Mouse (Mus musculus) frontal cortex, adult (tissue): ENCODE results near the gene Galnt18.

Experiments used
- ATAC-seq: cut with Nextera tagmentation; 2 replicates; pipeline ENCODE4 v1.9.2; 2017; ENCODE audit warnings: mild to moderate bottlenecking, moderate library complexity, mixed read lengths; ENCODE audit not compliant: low TSS enrichment

Galnt18 gene

DNA sequence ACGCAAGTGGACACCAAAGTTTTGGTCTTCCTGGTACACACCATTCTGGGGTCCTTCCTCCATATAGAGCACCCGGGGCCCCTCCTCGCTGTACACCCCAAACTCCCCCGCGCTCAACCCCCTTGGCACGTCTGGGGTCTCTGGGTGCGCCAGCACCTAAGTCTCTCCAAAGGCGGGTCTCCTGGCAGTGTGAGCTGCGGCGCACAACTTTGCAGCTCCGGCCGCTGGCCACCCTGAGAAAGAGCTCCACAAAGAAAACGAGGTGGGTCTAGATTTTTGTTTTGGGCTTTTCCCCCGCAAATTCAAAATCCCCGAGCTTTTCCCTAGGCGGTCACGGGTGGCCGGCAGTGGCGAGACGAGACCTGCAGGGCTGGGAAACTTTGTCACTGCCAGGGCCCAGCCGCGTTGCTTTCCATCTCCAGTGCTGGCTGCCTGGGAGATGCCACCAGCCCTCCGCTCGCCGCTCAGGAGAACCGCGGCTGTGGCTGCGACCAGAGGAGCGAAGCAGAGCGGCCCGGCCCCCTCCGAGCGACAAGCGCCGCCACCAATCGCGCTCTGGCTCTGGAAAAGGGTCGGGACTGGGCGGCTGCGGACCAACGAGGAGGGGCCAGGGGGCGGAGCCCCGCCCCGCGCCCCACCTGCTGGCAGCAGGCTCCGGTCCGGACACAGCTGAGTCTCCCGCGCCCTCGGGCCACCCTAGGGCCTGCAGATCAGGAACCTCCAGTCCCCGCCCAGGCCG, at the start of gene Galnt18:
Gene Galnt18 (minus strand): TSS at position 474 of the 739 bp plus-strand sequence.
- peak; percentile 92 for ATAC-seq

- no peak for ATAC-seq
Observed at GRCm38 (mm10) chr7:111827337-111827736, 47.6 kb upstream of the Galnt18 start.

GRCm38 (mm10) chr7:111813093-111813492, 33.3 kb upstream of the Galnt18 start:
- peak; percentile 67 for ATAC-seq

DNA sequence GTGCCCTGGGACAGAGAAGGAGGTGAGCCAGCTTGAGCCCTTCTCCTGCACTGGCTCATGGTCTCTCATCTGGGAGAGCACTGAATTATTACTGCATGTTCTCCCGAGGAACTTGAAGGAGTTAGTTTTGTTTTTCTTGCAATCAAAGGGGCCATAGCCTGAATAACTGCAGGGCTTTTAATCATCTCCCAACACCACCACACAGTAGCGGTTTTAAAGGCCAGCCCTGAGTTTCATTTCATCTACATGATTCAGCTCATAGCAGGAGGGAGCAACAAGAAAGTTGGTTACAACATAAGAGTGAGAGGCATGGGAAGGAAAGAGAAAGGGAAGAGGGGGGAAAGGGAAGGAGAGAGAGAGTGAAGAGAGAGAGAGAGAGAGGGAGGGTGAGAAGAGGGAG, 31.3 kb upstream of the Galnt18 start:
- ATAC-seq, result no peak

GRCm38 (mm10) chr7:111809796-111810195, 30.0 kb upstream of the Galnt18 start:
- no peak for ATAC-seq

DNA sequence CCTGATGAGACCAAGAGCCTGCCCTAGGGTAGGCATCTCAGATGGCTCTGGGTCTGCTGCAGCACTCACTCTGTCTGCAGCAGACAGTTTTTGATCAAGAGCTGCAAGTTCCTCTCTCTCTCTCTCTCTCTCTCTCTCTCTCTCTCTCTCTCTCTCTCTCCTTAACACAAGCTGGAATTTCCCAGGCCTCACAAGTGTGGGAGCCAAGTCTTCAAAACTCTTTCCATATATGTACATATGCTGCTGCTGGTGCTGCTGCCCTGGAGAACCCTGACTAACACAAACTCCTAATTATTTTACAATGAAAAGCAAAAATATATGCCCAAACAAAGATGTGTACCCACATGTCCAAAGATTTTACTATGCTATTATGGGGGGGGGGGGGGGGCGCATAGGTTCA, 26.3 kb upstream of the Galnt18 start:
- no peak for ATAC-seq

- ATAC-seq, result no peak
Observed at GRCm38 (mm10) chr7:111804646-111805045, 24.9 kb upstream of the Galnt18 start.

- no peak for ATAC-seq
Observed at GRCm38 (mm10) chr7:111800785-111801184, 21.0 kb upstream of the Galnt18 start.

DNA sequence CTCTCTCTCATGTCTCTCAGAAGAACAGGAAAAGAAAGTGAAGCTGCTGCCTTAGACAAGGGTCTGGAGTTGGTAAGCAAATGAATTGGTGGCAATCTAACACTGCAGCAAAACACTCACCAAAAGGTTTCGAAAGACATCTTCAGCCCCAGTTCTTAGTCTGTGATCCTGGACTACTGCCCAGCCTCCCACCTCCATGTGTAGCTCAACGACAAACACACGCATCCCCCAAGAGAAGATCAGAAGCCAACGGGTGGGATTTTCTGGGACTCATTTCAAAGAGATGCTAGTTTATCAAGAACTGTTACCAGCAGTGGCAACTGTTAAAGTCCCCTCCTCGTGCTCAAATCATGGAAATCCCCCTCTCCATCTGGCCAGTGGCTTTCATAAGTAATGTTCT, 20.3 kb upstream of the Galnt18 start:
- ATAC-seq, result no peak; the same call in 1 of the 2 replicates

DNA sequence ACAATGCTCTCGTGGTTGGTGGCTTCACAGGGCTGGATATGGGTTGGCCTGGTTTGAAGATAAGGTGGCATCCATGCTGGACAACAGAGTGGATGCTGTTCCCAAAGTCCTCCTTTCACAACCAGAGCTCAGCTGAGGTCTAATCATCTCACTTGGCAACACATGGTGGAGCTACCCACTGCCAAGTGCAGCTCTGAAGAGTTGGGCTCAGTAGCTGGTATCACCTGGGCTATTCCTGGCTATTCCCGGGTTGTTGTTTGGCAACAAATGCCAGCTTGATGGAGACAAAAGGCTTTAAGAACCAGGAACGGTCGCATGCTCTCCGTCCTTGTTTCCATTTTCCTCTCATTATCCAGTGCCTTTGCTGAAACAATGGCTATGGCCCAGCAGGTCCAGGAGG, 19.2 kb upstream of the Galnt18 start:
- ATAC-seq, result no peak

DNA sequence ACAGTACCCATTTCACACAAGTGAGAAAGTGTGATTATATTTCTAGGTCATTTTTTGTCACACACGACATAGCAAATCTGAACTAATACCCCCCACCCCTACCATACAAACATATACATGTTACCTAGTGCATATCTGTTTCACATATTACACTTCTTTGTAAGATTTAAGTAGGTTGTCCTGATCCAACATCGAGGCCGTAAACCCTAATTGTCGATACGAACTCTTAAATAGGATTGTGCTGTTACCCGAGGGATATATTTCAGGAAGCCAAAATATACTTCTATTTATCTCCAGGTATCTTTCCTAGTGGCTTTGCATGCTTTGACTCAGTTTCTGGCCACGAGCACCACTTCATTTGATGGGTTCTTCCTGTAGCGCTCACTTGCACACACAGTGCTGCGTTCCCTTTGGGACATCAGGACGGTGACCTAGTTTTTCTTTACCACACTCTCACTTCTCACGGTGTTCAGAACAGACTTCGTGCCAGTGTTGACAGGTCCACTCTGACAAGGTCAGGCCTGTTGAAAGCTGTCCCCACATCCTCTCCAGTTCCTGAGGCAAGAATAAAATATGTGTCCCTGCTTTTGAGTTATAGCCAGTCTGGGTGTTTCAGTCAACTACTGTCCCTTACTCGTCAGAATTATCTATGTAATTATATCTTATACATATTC, 17.7 kb upstream of the Galnt18 start:
- peak; percentile 52; the same call in 1 of the 2 replicates for ATAC-seq

GRCm38 (mm10) chr7:111795059-111795458, 15.3 kb upstream of the Galnt18 start:
- ATAC-seq, result no peak

- no peak for ATAC-seq
Observed at GRCm38 (mm10) chr7:111792154-111792553, 12.4 kb upstream of the Galnt18 start.

DNA sequence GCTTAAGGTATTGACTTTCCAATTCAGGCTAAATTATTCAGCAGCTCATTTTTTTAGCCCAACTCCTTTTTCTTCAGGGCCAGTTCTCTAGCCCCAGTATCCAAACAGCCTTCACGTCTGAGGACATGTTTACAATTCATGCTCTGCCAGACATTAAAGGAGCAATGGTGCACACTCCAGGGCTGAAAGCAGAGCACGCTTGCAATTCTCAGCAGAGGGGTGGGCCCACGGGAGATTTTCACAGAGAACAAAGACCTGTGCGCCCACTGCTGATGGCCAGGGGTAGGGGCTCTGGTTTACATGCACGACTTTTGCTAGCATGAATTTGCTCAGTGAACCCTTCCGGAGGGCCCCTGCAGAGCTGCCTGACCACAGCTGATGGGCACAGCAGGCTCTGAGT, 11.6 kb upstream of the Galnt18 start:
- ATAC-seq, result no peak

DNA sequence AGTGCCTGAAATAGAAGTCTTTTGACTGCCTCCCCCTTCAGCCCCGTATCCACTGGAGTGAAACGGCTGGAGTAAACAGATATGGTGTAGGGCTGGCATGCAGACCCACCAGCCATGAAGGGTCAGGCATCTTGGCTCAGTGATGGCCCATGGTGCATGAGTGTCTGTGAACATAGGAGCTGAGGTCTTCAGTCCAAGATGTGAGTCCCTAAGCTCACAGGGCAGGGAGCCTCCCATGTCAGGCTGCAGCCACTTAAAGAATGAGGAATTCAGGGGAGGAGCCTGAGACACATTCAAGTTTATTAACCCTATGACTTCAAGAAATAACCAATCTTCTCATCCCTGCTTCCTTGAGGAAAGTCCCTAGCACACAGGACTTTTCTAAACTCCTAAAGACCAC, 8.1 kb upstream of the Galnt18 start:
- no peak for ATAC-seq

GRCm38 (mm10) chr7:111785478-111785877, 5.7 kb upstream of the Galnt18 start:
- ATAC-seq, result peak; percentile 89

GRCm38 (mm10) chr7:111782126-111782525, 2.3 kb upstream of the Galnt18 start:
- ATAC-seq, result no peak

DNA sequence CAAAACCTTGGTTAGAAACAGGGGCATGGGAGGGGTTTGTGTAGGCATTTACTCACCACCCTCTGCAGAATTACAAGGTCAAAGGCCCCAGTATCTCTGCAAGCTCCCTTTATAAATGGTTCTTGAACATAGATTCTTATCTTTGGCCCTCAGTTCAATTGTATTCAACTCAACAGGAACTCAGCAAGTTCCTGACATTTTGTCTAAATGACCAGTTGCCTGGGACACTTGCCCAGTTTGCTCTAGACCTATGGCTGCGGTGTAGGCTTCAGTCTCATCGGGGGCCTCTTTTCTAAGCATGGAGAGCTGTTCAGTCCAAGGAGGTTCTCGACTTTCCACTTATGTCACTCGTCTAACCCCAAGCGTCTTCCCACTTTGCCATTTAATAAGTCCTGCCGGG, 1.5 kb upstream of the Galnt18 start:
- ATAC-seq, result no peak

GRCm38 (mm10) chr7:111778789-111779503, 831 bp downstream of the Galnt18 start:
- ATAC-seq, result 0 out of 2 replicates have a peak, but pooled peaks have one; percentile 0

DNA sequence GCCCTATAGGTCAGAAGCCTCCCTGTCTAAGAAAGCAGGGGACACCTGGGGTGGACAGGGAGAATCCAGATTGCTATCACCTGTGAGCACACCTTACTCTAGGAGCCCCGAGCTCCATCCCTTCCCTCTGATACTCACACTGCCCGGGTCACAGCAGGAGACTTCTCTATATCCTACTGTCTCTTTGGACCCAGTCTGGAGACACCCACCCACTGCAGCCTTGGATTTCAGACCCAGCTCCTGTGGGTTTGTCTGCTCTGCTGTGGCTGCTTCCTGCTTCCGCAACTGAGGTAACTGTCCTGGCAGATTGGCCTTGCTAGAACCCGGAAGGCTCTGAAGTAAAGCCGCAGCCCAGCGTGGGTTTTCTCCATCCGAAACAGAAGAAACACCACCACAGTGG, 1.6 kb downstream of the Galnt18 start:
- ATAC-seq, result no peak

DNA sequence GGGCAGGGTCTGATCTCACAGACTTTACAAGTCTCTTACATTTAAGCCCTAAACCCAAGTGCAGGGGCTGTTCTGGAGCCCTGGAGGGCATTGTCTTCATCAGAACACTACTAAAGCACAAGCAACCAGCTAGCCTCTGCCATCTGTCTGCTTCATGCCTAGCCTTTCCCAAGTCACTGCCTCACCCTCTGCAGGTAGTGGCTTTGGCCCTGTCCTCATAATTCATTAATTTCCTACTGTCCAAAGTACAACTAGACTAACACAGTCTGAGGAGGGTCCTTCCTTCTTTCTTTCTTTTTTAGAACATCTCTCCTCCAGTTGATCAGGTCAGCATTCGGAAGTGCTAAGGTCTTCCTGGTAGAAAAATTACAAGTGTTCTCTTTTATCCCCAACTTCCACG, 2.6 kb downstream of the Galnt18 start:
- ATAC-seq, result no peak

- ATAC-seq, result no peak
Observed at GRCm38 (mm10) chr7:111776160-111776559, 3.6 kb downstream of the Galnt18 start.

- ATAC-seq, result no peak
Observed at GRCm38 (mm10) chr7:111772398-111772797, 7.4 kb downstream of the Galnt18 start.
